Mouse (Mus musculus) embryo, embryonic 11 days (tissue): ENCODE measurements around the gene Ice1.

Source experiments
- DNase-seq: peaks from one replicate; pipeline ENCODE4 v3.0.0-alpha.2; 2015

Ice1 gene

DNA sequence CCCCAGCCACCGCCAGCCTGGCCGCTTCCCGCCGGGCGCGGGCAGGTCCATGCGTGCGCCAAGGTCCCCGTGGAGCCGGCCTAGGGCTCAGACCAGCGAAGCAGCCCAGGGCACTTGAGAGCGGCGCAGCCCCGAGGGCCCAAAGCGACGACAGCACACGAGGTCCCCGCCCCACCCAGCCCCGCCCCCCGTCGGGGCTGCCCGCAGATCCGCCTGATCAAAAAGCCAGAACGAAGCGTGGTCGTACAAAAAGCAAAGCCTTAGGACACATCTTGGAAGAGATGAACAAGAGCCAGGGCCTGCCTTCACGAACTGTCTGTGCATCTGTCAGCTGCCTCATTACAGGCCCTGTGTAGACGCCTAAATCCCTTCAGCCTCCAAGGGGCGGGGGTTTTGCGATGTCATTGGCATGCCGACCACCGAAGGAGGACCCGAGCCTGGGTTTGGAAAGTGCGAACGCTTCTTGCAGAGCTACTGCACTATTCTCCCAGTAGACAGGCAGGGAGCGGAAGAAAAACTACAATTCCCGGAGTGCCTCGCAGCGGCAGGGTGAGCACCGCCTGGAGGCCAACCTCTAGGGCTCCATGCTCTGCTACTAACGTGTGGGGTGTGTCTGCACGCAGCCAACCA is 343 bp upstream of the Ice1 start:
- DNase-seq, result peak; percentile 96

DNA sequence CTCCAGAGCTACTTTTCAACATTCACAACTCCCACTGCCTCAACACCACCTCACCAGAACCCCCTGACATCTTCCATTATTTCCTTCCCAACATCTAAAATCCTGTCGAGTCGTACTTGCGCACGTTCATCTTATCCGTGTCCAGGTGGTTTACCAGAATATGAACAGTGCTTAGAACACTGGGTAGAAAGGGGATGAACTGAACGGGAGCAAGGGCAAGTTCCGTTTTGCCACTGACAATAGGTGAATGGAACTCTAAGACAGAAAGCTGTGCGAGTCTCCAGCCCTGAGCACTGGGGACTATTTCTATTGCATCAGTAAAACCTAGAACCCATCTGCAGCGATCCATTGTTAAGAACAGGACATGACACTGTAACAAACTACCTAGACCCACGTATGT is 728 bp downstream of the Ice1 start:
- no peak for DNase-seq

DNA sequence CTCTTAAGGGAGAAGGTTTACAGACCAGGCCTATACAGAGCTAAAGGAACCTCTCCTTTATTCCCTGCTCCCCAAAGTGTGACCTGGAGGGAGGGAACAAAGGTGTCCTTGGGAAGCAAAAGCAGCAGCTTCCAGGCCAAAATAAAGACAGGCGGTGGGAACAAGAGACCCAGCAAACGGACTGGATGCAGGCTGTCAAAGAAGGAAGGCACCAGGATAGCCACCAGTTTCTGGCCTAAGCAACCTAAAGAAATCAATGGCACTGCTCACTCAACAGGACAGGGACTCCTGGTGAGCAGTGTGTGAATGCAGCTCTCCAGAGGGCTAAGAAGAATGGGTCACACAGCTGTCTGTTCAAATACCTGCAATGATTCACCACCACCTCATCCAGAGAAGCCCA is 1.8 kb downstream of the Ice1 start:
- DNase-seq, result no peak

DNA sequence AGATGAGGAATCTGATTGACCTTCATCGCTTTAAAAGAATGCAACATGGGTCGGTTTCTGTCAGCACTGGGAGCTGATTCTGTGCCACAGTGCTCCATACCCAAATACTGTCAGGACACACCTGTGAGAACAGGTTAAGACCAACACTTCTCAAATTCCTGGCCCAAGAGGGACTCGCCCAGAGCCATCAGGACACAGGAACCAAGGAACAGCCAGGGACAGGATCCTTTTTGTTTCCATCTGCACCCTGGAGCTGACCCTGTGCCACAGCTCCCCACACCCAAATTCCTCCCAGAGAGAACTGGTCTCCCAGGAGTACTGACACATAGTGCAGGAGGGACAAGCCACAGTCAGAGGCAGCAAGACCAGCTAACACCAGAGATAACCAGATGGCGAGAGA is 11.0 kb downstream of the Ice1 start:
- no peak for DNase-seq

DNA sequence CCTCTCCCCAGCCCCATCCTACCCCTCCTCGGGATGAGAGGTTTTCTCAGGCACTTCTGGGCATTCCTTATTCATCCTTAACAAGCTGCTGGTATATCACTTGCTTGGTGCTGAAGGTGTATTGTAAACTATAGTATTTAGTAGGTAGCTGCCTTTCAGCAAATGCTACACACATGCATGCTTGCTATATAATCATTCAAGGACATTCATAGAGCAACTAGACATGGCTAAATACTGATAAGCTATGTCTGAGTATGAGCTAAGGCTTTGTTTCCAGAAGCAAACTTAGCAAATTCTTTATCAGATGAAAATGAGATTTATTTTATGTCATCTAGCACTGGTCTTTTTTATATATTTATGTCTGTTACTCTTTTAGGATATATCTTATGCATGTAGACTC is 11.8 kb downstream of the Ice1 start:
- DNase-seq, result no peak

DNA sequence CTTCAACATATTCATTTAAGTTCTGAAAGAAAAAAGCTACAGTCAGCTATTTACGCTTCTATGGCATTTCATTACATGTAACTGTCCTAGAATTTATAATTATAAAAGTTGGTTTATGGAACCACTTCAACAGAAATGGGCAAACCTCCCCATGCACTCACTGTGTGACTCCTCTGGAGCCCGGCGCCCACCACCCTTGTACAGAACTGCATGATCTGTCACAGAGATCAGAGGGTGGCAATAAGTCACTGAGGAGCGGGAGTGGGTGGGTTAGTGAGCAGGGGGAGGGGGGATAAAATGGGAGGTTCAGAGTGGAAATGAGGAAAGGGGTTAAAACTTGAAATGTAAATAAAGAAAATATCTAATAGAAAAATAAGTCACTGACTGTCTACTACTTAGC is 13.0 kb downstream of the Ice1 start:
- no peak for DNase-seq

DNA sequence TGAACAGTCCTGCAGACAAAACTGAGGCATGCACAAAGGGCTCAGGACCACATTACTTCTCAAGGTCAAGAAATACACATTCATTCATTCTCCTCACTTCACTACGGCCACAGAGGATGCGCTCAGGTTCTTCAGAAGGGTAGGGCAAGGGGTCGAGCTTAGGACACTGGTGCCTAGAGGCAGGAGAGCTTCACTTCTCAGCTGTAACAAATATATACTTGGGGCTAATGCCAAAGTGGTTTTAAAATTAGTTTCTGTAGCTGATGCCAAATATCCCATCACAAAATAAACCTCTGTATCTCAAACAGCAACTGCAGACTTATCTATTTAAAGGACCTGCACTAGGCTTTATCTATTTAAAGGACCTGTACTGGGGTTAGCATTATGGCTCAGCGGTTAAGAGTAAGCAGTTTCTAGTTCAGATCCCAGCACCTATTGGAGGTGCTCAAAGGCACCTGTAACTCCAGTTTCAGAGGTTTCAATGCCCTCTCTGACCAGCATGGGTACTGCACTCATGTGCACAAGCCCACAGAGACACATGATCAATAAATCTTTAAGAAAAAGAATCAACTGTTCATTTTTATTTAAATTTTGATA is 14.9 kb downstream of the Ice1 start:
- DNase-seq, result no peak

DNA sequence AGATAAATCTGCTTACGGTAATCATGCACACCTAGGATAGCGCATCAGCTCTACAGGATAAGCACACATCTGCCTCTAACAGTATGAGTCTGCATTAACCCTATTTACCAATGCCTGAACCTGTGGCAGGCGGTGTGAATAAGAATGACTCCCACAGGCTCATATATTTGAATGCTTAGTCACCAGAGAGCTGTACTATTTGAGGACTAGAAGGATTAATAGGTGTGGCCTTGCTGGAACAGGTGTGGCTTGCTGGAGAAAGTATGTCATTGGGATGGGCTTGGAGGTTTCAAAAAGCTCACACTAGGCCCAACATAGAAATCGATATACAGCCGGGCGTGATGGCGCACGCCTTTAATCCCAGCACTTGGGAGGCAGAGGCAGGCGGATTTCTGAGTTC is 15.9 kb downstream of the Ice1 start:
- DNase-seq, result no peak

DNA sequence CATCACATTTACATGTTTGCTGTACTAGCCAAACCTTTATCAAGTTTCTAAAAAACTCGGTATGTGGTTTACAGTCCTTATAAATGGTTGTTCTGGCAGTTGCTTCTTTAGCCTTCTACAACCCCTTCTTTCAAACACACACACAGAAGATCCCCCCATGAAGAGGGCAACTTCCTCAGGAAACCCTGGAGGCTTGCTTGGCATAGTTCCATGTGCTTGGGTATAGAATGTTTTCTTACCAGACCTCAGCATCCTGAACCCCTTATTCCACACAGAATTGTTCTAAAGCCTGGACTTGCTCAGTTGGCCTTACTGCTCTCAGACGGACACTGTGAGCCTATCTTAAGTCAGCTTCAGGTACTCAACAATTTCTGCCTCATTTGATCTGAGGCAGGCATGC is 24.6 kb downstream of the Ice1 start:
- no peak for DNase-seq

DNA sequence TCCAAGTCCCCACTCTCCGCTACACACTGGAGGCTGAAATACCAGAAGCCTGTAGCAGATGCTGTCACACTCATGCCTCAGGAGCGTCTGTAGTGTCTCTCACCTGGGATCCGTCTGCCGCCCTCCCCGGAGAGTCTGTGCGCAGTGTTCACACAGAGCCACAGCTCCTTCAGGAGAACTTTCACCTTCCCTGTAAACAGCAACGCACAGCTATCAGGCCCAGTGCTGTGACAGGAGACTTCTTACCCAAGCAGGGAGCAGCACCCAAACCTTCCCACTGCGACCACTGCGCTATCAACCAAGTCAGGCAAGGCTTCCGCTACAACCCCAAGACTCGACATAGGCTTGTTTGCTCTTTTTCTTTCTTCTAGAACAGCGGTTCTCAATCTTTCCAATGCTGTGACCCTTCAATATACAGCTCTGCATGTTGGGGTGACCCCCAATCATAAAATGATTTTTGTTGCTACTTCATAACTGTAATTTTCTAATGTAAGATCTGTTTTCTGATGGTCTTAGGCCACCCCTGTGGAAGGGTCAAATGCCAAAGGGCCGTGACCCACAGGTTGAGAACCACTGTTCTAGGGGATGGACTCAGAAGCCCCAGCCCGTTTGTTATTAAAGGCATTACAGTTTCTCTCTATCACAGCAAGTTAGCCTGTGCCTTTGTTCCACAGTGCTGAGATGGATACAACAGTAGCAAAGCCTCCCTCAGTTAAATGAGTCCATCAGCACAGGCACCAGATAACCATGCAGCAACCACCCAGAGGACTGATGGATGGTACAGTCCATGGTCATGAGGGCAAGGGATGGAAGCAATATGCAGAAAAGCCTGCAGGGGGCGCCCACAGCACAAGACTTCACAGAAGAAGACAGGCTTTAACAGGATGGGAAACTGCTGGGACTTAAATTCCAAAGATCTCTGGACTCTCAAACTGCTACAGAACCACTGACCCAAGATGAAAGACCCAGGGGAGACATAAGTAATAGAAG is 26.7 kb downstream of the Ice1 start:
- DNase-seq, result peak; percentile 68

DNA sequence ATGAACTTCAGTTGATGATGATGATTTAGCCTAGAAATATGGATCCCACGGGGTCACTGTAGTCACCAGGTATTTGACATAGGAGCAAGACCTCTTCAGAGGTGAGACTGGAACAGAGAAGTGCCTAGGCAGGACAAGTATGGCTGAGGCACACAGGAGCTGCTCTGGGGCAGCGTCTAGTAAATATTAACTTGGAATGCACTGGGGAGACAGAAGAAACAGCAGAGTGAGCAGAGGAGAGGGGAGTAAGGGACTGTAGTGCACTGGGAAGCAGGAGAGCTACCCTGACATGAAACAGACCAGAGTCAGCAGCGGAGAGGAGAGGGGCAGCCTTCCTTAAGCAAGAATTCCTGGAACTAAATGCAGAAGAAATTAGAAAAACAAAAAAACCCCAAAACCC is 27.8 kb downstream of the Ice1 start:
- no peak for DNase-seq

DNA sequence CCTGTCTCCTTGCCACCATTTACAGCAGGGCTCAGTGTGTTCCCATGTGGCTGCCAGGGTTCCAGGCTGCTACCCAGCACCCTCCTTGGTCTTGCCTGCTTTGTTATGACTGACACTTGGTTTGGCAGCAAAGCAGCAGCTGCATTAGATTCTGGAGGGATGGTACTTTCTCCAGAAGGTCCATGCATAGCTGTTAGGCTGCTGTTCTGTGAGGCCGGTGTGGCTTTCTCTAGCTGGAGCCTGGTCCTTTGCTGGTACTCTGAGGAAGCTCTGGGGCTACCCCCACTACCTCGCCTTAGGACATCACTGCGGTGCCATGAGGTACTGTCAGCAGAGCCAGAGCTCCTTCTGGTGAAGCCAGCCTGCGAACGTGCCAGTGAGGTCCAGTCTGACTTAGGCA is 32.1 kb downstream of the Ice1 start:
- DNase-seq, result no peak

DNA sequence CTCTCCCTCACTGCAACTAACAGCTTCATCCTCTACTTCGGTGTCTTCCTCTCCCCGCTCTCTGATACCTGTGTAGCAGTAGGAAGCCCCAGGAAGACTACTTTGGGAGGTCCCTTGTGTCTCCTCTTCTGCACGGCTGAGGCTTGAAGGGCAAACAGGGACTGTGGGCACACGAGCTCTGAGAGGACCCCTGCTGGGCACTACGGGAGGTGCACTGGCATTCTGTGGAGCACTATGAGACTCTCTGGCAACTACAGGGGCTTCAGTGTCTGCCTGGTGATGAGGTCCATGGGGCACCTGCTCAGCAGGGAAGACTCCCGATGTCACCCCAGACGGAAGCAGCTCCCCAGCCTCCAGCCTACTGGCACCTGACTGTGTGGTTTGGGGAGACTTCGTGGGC is 32.7 kb downstream of the Ice1 start:
- DNase-seq, result no peak

DNA sequence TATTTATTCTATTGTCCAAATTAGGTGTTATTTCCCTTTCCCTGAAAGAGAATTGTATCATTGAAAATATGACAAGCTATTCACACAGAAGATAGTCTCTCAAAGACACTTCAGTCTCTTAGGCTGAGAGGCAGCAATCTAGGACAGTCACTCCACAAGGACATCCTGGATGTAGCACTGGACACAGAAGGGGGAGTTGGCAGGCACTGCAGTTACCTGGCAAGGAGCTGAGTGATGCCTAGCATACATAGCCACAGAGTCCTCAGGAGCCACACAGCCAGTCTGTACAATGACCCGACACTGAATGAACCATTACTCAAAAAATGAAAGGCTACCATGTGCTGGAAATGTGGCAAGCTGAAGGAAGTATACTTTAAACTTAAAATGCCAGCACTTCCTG is 35.9 kb downstream of the Ice1 start:
- no peak for DNase-seq

DNA sequence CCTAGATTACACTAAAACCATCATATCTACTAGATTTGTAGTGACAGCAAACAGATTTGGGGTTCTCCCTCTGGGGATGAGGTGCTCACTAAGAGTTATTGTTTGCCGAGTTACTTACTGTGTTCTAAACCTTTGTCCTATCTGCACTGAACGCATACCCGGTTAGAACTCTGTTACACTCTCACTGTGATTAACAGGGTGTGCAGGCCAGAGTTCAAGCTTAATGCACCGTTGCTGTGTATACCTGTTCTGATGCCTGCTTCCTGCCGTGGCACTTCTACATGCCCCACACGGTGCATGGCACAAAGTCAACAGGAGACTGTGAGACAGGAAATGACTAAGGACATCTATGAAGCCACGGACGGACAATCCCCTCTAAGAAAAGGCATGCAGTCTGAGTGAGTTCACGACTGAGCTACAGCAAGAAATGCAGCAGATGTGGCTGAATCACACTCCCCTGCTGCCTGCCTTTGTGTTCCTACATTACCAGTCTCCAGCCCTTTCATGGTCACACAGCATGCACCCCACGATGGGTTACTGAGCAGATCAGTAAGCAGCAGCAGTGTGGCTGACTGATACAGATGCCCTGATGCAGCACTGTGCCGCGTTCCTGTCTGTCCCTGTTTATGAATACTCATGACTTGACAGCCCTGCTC is 37.3 kb downstream of the Ice1 start:
- no peak for DNase-seq

DNA sequence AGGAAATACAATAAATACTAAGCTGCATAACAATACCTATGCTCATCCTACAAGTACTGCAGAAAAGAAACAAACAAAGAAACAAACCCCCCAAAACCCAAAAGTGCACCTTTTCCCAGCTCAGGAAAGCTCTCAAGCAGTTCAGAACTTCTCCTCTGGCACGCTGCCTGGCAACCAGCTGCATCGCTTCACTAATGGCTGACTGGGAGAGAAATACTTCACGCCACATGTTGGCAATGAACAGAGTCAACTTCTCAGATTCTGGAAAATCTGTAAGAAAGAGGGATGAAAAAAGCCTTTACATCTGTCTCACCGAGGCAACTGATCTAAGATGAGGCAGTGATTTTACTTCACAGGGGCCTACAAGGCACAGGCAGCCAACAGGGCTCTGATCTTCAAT is 38.5 kb downstream of the Ice1 start:
- DNase-seq, result no peak

DNA sequence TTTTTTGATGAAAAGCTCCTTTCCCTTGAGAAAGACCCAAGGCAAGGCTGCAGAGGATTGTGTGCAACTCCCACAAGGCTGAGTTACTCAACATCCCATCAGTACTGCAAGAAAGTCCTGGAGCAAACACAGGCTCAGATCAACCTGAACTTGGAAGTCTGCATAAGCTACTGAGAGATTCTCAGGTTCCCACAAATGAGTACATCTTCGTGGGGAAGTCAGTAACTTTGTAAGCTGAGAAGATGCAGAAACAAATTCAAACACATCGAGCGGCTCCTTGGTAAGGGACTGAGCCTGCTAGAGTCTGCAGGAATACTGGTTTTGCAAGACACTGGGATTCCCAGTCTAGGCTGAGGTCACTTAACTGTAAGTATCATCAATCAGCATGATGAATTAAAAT is 40.5 kb downstream of the Ice1 start:
- no peak for DNase-seq

DNA sequence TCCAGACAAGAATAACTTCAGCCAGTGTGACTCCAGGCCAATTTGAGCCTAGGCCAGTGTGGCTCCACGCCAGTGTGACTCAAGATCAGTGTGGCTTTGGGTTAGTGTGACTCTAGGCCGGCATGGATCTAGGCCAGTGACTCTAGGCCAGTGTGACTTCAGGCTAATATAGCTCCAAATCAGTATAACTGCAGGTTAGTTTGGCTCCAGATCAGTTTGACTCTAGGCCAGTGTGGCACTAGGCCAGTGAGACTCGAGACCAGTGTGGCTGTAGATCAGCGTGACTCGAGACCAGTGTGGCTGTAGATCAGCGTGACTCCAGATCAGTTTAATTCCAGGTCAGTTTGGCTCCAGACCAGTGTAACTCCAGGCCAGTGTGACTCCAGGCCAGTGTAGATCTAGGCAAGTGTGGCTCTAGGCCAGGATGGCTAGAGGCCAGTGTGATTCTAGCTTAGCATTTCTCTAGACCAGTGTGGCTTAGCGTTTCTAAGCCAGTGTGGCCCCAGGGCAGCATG is 47.1 kb downstream of the Ice1 start:
- DNase-seq, result no peak

DNA sequence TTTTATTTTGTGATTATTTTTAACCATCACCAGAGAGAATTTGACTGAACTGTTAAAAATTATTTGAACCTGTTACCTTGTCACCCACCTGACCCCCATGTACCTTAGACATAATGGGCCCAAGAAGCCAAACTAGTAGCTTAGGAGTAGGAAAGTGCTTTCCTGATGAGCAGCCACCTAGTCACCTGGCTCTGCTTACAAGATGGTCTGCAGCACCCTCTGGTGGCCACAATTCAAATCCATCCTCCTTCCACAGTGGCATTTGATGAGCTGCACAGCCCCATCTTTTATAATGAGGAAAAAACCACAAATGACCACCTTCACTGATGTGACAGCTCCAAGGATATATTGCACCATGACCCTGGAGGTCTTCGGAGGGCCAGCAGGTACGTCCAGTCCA is 50.5 kb downstream of the Ice1 start:
- peak; percentile 66 for DNase-seq

DNA sequence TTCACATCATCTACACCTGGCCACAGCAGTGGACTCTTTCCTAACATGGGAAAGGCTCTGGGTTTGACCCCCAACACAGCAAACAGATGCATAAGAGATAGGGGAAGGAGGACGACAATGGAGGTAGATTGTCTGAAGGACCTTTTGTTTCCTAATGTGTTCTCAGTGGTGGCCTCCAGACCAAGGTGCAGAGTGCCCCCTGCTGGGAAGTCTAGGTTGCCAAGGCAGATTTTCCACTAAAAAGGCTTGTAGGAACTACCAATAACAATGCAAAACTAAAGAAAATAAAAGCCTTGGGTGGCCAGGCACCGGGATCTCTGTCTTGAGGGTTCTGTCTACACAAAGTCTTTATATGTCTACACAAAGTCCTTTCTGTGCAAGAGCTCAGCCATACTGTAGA is 54.9 kb downstream of the Ice1 start:
- peak; percentile 69 for DNase-seq

DNA sequence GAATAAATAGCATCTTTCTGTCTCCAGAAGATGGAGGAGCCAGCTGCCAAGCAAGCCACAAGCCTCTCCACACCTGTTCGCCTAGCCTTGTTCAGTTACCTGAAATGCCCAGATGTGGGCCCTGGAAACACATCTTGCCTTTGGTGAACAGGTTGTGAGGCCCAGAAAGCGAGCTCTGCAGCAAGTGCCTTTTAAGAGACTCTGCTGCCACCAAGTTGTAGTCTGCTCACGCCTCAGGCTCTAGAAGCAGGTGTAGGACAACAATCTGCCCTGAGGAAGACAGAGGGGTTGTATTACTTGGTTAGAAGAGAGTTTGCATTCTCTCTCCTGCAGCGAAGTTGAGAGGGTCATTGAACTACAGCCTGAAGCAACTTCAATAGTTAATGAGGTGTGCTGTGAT is 55.9 kb downstream of the Ice1 start:
- DNase-seq, result no peak

DNA sequence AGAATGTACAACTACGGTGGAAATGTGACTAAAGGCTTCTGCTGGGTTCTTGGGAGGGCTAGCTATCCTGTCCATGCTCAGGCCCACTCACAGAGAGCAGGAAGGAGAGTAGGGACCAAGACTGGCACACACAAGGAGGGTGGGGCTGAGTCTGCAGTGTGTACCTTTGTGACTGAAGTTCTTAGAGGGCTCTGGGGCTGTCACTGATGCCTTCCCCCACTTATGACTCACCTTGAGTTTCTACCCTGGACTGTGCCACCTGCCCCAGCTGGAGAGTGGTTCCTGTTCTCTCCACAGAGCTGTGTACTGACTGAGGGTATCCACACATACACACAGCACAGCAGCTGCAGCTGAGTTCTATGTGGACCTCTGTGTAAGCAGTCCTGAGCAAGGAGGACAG is 63.2 kb downstream of the Ice1 start:
- no peak for DNase-seq

DNA sequence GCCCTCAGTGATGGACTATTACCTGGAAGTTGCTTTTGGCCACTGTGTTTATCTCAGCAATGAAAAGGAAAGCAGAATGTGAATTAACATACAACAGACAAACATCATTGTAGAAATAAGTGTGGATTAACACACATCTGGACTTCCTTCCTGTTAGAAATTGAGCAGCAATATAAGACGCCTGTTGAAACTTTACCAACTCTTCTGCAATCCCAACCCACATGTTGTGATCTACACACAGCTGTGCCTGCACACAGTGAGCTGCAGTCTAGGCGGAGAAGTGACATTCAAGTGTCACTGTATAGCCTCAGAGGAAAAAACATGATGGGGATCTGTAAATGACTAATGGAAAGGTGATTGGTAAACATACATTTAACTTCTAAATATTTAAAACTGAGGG is 69.5 kb downstream of the Ice1 start:
- DNase-seq, result no peak
